Mouse (Mus musculus) right cerebral cortex, postnatal 4 days (tissue): ENCODE measurements around the gene Plcb4.

Experiments used
- DNase-seq: peaks from one replicate; pipeline ENCODE4 v3.0.0-alpha.2; 2022

Plcb4 gene

DNA sequence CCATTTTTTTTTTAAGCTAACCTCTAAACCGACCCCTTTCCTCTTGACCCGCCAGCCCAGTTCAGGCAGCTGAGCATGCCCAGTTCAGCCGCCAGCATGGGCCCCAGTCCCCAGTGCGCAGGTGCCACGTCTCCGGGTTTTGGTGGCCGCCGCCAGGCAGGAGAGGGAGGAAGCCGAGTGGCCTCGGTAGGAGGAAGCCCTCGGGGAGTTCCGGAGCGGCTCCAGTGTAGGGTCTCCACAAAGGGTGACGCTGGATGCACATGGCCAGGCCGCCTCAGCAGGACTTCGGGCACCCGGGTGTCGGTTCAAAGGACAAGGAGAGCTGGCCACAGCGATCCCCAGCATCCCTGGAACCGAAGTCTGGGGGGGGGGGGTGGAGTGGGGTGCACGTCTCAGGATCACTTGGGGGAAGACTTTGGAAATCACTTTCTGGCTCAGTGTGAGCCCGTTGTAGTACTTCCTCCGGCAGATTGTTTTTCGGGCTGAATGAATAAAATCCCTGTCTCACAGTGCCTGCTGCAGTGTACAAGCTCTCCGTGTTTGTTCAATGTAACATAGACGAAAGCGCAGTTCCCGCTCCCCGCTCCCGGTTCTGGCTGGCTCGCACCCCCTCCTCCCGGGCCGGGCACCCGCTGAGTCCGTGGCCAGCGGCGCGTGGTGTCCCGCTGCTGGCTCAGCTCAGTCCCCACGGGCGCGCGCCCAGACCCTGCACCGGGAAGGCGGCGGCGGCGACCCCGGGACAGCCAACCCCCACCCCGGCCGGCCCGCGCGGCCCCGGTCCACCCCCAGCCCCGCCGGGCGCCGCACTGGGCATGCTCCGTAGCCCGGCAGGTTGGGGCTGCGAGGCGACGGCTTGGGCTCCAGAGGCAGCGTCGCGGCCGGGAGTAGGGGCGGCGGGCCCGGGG is at the start of gene Plcb4:
Gene Plcb4, plus strand, starts transcription at position 526 of the 905 bp plus-strand sequence.
- DNase-seq, result peak; percentile 76

DNA sequence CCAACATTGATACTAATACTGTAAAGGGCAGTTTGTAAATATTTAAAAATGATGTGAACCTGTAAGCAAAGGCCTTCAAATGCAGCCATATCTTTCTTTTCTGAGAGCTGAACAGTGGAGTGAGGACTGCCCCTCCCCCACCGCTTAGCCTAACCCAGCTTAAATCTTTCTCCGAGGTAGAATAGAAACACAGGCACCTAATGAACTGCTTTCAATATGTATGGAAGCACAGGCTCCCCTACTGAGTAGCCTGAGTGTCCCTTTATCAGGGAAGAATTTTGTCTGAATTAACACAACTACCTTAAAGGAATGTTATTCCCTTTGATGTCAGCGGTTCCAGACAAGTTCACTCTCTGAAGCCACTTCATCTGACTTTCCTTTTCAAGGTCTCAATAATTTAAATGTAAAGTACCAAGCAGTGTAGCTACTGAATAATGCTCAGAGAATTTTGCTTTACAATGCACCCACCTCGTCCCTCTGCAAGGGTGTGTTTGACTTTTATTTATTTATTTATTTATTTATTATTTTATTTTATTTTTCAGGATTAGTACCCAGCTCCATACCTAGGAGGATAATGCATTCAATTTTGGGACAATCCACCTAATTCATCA is 44.1 kb upstream of the Plcb4 start:
- DNase-seq, result no peak

GRCm38 (mm10) chr2:135616090-135616489 is 42.7 kb upstream of the Plcb4 start:
- DNase-seq, result no peak

GRCm38 (mm10) chr2:135618551-135618950 is 40.3 kb upstream of the Plcb4 start:
- DNase-seq, result no peak

GRCm38 (mm10) chr2:135619956-135620355 is 38.9 kb upstream of the Plcb4 start:
- DNase-seq, result peak; percentile 3

DNA sequence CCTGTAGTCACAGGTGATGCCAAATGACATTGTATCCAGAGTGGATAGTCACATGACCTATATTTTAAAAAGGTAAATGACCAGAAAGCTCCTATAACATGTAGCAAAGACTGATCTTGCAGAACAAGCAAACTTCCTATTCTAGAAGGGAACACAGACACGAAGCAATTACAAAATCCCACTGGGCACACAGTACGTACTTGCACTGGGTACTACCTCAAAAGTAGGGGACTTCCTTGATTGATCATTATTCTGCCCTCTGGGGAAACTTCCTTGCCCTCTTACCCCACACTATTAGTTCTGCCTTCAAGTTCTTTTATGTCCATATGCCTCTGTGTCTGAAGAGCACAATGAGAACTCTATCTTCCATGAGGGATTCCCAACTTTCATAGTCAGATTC is 31.0 kb upstream of the Plcb4 start:
- DNase-seq, result no peak

DNA sequence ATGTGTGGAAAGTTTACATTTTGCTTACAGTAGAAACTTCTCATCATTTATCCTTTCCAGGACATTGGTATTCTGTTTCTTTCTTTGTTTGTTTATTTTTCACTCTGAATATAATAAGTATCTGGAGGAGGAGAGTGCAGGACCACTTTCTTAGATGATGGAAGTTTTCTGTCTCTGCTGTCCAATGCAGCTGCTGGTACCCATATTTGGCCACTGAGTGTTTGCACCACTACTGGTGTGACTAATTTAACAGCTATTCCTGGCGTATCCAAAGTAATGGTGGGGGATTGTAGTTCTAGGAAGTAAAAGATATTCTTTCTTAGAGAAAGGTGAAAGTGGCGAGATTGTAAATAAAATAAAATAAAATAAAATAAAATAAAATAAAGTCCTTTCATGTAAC is 21.6 kb upstream of the Plcb4 start:
- no peak for DNase-seq

- DNase-seq, result no peak
Measured at GRCm38 (mm10) chr2:135641002-135641401, 17.8 kb upstream of the Plcb4 start.

DNA sequence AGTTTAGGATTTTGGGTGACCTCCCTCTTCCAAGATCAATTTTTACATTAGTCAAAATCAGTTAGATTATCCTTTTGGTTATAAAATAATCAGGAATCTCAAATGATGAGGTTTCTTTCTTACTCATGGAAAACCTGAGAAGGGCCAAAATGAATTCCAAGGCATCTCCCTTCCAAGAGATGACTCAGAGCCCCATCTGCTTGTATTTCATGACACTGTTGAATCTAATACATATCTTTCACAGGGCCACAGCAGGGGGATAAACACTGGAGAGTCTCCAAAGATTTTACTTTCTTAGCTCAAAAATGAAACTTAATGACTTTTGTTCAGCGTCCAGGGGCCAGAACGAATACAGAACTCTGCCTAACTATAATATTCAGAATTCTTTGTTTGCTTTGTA is 17.2 kb upstream of the Plcb4 start:
- DNase-seq, result no peak

- no peak for DNase-seq
Measured at GRCm38 (mm10) chr2:135646226-135646625, 12.6 kb upstream of the Plcb4 start.

- no peak for DNase-seq
Measured at GRCm38 (mm10) chr2:135646654-135647053, 12.2 kb upstream of the Plcb4 start.

- no peak for DNase-seq
Measured at GRCm38 (mm10) chr2:135647985-135648384, 10.8 kb upstream of the Plcb4 start.

DNA sequence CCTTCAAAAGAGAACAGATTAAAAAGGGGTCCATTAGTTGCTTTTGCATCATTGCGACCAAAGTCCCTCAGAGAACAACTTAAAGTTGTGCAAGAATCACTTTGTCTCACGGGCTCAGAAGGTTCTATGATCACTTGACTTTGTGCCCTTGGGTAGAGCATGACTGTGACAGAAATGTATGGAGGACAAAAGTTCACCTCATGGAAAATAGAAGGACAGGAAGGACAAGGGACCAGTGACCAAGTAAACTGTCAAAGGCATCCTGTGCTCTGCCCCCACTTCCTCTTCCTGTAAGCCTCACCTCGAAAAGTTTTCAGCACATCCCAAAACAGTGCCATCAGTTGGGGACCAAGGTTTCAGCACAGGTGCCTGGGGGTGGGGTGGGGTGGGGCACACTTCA is 7.9 kb upstream of the Plcb4 start:
- no peak for DNase-seq

DNA sequence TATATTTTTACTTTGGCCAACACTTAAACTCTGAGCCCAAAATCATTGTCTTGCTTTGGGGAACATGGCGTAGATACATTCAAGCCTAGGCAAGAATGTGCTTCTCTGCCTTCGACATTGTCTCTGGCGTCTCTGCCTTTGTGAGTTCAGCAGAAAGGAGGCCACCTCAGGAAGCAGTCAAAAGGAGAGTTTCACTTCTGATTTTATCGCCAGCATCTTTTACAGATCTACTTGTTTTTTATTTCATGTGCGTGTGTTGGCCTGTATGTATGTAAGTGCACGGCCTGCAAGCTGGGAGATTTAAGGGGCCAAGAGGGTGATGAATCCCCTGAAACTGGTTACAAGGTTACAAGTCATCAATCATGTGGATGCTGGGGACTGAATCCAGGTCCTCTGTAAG is 6.8 kb upstream of the Plcb4 start:
- no peak for DNase-seq

GRCm38 (mm10) chr2:135652451-135652850 is 6.4 kb upstream of the Plcb4 start:
- DNase-seq, result no peak

GRCm38 (mm10) chr2:135655948-135656347 is 2.9 kb upstream of the Plcb4 start:
- DNase-seq, result no peak

- no peak for DNase-seq
Measured at GRCm38 (mm10) chr2:135656586-135656985, 2.2 kb upstream of the Plcb4 start.

DNA sequence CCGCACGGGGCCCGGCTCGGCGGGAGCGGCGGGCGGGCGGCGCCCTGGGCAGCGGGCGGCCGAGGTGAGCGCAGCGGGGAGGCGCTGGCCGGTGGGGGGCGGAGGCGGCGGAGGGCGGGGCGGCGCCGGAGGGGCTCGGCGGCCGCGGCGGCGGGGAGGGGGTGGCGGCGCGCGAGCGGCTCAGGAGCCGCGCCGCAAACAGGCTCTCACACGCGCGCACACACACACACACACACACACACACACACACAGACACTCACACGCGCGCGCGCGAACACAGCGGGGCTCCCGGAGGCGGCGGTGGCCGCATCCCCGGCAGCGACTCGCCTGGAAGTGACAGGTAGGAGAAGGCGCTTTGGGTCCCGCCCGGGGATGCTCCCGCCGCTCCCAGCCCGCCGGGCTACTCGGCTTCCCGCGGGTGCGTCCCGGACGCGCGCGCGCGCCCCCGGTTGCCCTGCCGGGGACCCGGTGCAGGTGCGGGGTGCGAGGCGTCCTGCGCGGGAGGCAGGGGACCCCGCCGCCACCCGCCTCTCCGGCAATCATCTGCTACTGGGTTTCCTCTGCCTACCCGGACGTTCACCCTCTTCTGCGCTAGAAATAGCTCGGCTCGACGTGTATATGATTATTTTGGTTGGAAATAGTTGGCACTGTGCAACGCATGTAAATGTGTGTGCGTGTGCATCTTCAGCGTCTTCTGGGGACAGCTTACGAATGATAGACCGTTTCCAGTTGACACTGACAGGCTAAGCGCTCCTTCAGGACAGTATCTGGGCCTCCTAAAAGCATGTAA is 775 bp downstream of the Plcb4 start:
- DNase-seq, result peak; percentile 64

GRCm38 (mm10) chr2:135660816-135661215 is 2.0 kb downstream of the Plcb4 start:
- no peak for DNase-seq

GRCm38 (mm10) chr2:135663785-135664184 is 5.0 kb downstream of the Plcb4 start:
- DNase-seq, result no peak

GRCm38 (mm10) chr2:135667496-135667895 is 8.7 kb downstream of the Plcb4 start:
- no peak for DNase-seq

GRCm38 (mm10) chr2:135672459-135673104 is 13.8 kb downstream of the Plcb4 start:
- no peak for DNase-seq

DNA sequence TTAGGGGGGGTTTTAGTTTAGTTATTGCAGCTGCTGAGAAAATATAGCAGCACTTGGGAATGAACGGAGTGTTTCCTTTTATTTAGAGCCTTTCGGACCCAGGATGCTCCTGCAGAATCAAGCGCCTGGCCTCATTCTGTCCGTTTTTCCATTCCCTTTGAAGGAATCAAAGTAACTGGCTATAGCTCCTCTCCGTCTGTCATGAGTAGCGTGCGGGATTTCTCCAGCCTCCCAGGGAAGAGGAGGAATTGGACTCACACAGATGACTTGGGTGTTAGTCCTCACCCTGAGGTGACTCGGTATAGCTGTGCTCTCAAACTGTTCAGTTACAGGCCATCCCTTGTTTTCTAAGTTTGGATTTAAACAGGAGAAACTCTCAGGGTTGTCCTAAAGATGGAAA is 14.8 kb downstream of the Plcb4 start:
- no peak for DNase-seq
